Mouse (Mus musculus) neural tube, embryonic 13.5 days (tissue): Measurements from ENCODE around the gene Brca1. TPM values are rescaled to one million over a fixed set of nuclear protein-coding genes. Genes with fewer than 3 reads are reported as not detected.
"Not testable (repeated sequence)": the region's sequence is repeated elsewhere in the genome, so short reads cannot be mapped to it uniquely, and the experiment has no call there.

Source experiments
- ATAC-seq: fragments of 200-750 bp; cut with Nextera tagmentation; 2 replicates; pipeline ENCODE4 v1.8.0; 2017; ENCODE audit warnings: low read depth, mild to moderate bottlenecking, moderate TSS enrichment, moderate library complexity
- H3K27ac ChIP-seq: fragments of 300-500 bp; sonication (generic); replicated peaks from 2 replicates; pipeline ENCODE4 v1.5.1; 2015; ENCODE audit warnings: moderate library complexity, mild to moderate bottlenecking, inconsistent platforms
- H3K27me3 ChIP-seq: fragments of 300-500 bp; sonication (generic); 2 replicates; pipeline ENCODE4 v1.6.1; 2015; ENCODE audit warnings: mild to moderate bottlenecking, inconsistent platforms
- H3K36me3 ChIP-seq: fragments of 300-500 bp; sonication (generic); 2 replicates; pipeline ENCODE4 v1.6.1; 2015; ENCODE audit warnings: mild to moderate bottlenecking, inconsistent platforms
- H3K4me1 ChIP-seq: fragments of 300-500 bp; sonication (generic); replicated peaks from 2 replicates; pipeline ENCODE4 v1.6.1; 2015; ENCODE audit warnings: inconsistent platforms
- H3K4me2 ChIP-seq: fragments of 300-500 bp; sonication (generic); 2 replicates; pipeline ENCODE4 v1.6.1; 2015; ENCODE audit warnings: inconsistent platforms, mild to moderate bottlenecking, moderate library complexity
- H3K4me3 ChIP-seq: fragments of 300-500 bp; sonication (generic); 2 replicates; pipeline ENCODE4 v1.5.1; 2015; ENCODE audit warnings: mild to moderate bottlenecking, inconsistent platforms
- H3K9ac ChIP-seq: fragments of 300-500 bp; sonication (generic); 2 replicates; pipeline ENCODE4 v1.6.1; 2015; ENCODE audit warnings: moderate library complexity, mild to moderate bottlenecking, inconsistent platforms
- H3K9me3 ChIP-seq: fragments of 300-500 bp; sonication (generic); 2 replicates; pipeline ENCODE4 v1.6.1; 2016; ENCODE audit warnings: inconsistent platforms
- WGBS: fragments of 180-500 bp; shearing (Covaris S2); methylation state at CpG from one replicate; pipeline ENCODE4 v1.1.7; 2015; 5-methylcytosine and 5-hydroxymethylcytosine counted together
- polyA plus RNA-seq: library from polyadenylated mRNA; unstranded; fragments of >200 nt; fragmentation: Nextera tagmentation; extraction: Ambion mirVana; gene quantifications from 2 replicates; pipeline ENCODE4 v1.2.1, GENCODE M21; 2015

Gene Brca1
- polyA plus RNA-seq, 1 experiment from 2014 or later, result 3.0 TPM

DNA sequence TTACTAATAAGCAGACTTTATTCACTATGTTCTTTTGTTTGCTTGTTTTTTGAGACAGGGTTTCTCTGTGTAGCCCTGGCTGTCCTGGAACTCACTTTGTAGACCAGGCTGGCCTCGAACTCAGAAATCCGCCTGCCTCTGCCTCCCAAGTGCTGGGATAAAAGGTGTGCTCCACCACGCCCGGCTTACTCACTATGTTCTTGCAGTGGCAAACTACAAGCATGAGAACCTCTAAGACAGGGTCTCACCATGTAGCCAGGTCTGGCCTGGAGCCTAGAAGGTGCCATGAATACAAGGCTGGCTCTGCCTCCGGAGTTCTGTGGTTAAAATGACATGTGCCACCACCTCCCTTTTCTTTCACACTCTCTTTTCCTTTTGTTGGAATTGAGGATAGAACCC is 85.2 kb downstream of the Brca1 start:
- H3K27ac ChIP-seq, H3K9ac ChIP-seq, ATAC-seq, H3K27me3 ChIP-seq, H3K9me3 ChIP-seq: not testable (repeated sequence)
- Histone ChIP-seq H3K4me1 (peaks cover 76% of the 10 kb centered on the region), H3K4me3 (peak overlapping the region; percentile 99), H3K36me3 (peaks cover 22% of the 10 kb centered on the region), H3K4me2 (peak overlapping the region; percentile 86)
- WGBS, result 59% methylated on average over 5 of the region's 5 CpGs

DNA sequence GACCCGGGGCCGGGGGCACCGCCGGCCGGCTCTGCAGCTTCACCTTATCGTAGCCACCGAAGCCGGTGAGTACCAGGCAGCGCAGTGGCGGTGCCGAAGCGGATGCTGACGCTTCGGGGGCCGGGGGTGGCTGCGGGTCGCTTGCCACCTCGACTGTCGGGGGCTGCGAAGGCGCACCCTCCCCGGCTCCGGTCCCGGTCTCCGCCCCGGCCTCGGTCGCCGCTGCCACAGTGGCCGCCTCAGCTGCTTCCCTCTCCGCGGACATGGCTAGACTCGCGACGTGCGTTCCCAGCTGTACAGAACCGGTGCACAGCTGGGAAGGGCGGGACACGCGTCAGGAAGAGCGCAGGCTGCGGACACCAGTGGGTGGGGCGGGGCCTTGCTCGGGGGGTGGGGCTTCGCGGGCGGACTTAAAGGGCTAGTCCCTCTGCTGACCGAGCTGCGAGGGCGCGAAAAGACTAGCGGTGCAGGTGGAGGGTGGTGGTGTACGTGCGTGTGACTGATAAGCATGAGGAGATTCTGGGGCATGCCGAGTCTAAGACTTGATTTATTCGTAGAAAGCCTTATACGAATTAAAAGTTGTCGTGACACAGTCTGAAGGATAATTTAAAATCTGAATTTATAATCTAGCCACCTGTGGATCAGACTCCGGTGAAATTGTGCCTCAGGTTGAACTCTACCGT is 85.7 kb downstream of the Brca1 start, which contains the start of gene Vat1:
Vat1 (minus strand) TSS at position 362 of the 683 bp plus-strand sequence.
- WGBS, result under 1% methylated on average over 58 of the region's 60 CpGs
- ATAC-seq, result peak; percentile 72
- Histone ChIP-seq H3K4me3 (peak within 1 kb of the TSS; percentile 99), H3K36me3 (peaks cover 22% of the 10 kb centered on the region), H3K4me2 (peak within 1 kb of the TSS; percentile 86), H3K9ac (peak within 1 kb of the TSS; percentile 93), H3K27me3 (no peaks in the 10 kb centered on the region), H3K9me3 (no peaks in the 10 kb centered on the region), H3K27ac (peak within 1 kb of the TSS; percentile 93), H3K4me1 (peaks cover 71% of the 10 kb centered on the region)

DNA sequence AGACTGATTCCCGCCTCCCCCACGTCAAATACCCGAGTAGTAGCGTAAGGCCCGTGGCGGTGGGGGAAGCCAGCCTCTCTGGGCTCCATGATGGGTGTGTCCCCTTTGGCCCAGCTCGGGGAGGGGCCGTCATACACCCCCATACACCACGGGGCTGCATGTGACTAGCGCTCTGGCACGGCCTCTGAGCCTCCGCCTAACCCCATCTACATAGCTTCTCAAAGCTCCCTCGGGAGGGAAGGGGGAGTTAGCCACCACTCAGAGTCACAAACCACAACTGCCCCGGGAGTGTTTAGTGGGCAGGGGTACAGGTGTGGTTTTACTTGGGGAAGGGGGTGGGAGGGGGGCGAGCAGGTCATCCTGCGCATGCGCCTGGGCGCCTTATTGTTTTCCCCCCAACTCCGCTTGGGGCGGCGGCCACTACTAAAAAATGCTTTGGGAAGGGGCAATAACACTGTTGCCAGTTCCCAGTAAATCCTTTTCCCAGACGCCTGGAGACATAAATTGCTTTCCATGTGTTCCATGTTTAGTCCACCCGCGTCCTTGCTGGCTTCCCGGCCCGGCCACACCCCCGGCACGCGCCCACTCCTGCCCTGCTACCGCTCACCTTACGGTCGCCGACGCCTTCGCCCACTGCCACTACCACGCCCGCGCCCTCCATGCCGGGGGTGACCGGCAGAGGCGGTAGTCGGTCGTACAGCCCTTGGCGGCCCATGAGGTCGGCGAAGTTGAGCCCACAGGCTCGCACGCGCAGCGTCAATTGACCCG is 86.5 kb downstream of the Brca1 start:
- Histone ChIP-seq H3K4me3 (peak overlapping the region; percentile 99), H3K9ac (peak overlapping the region; percentile 93), H3K36me3 (peaks cover 24% of the 10 kb centered on the region), H3K4me1 (peaks cover 64% of the 10 kb centered on the region), H3K9me3 (no peaks in the 10 kb centered on the region), H3K27me3 (no peaks in the 10 kb centered on the region), H3K27ac (peak overlapping the region; percentile 93), H3K4me2 (peak overlapping the region; percentile 86)
- peak; percentile 42 for ATAC-seq
- WGBS, result under 1% methylated on average over 51 of the region's 51 CpGs

DNA sequence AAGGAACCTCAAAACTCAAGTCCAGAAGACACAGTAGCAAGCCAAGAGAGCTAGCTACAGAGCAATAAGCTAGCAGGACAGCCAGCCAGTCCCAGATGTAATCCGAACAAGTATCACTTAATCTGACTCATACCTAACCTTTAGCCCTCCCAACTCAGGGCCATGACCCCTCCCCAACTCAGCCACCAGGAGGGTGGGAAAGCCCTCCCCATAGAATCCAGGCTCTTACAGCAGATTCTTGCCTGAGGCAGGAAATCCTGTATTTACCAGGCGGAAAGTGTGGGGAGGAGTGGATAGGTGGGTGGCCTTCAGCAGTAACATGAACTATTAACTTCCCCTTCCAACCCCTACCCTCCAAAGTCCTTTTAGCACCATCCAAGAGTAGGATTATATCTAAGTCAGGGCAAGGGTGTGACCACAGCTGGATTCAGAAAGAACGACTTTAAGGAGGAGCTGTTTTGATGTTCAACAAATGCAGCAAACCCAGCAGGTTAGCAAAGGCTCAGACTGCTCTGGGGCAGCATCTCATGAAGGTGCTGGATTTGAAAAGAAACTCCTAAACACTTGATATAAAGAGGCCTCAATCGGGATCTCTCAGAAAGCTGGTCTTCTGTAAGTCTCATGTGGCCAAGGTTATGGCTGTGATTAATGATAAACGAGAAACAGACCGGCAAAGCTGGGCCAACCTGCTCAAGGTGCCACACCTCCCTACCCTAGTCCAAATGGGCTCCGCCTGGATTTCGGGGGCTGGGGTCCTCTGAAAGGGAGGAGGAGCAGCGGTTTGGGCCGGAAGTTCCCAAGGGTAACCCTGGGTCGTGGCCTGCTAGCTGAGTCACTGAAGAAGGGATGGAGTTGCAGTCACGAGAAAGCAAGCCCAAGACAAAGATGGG is 87.3 kb downstream of the Brca1 start, which contains the start of gene Rnd2:
Rnd2 (plus strand) TSS at position 789 of the 890 bp plus-strand sequence.
- Histone ChIP-seq H3K27ac (peak within 1 kb of the TSS; percentile 93), H3K36me3 (peaks cover 32% of the 10 kb centered on the region), H3K9ac (peak within 1 kb of the TSS; percentile 93), H3K4me2 (peak within 1 kb of the TSS; percentile 86), H3K27me3 (no peaks in the 10 kb centered on the region), H3K4me3 (peak within 1 kb of the TSS; percentile 99), H3K9me3 (no peaks in the 10 kb centered on the region), H3K4me1 (peaks cover 58% of the 10 kb centered on the region)
- 13% methylated on average over 12 of the region's 12 CpGs for WGBS
- 0 out of 2 replicates have a peak, but pooled peaks have one; percentile 0 for ATAC-seq

DNA sequence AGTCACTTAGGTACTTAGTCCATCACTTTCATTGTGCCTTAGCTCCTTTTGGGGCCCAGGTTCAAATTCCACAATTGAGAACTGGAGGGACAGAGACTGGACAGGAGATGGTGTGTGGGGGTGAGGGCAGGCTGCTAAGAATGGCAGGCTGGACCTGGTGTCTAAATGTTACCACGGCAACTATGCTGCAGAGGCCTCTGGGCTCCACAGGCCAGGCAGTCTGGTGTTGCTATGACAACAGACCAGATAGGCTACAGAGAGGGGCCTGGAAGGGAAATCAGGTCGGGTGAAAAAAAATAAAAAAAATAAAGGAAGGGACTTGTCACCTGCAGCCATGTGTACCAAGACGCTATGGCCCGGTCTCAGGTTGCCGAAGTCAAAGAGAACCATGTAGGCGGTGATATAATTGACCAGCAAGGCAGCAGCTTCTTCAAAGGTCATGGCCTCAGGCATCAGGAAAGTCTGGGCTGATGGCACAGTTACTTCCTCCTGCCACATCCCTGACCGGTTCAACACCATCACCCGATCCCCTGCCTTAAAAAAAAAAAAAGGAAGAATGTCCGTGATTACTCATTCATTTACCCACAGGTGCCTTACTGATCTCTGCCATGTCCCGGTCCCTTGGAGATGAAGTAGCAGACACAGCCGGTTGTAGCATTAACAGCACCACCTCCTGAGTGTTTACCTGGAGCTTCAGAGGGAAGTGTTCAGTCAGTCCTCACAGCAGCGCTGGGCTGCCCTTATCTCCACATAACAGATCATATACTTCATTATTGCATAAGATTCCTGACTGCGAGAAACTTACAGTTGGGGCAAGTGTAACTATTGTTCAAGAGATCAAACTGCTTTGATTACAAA is 88.9 kb downstream of the Brca1 start:
- 30% methylated on average over 13 of the region's 13 CpGs for WGBS
- no peaks in the 10 kb centered on the region for H3K27me3 ChIP-seq
- 0 out of 2 replicates have a peak overlapping the region, but pooled peaks have one; percentile 28 for H3K27ac ChIP-seq
- H3K9me3 ChIP-seq, result no peaks in the 10 kb centered on the region
- H3K4me1 ChIP-seq, result peaks cover 49% of the 10 kb centered on the region
- H3K9ac ChIP-seq, result peak overlapping the region; percentile 93
- peaks cover 48% of the 10 kb centered on the region for H3K36me3 ChIP-seq
- peak overlapping the region; percentile 86 for H3K4me2 ChIP-seq
- no peak for ATAC-seq
- peak overlapping the region; percentile 99 for H3K4me3 ChIP-seq

DNA sequence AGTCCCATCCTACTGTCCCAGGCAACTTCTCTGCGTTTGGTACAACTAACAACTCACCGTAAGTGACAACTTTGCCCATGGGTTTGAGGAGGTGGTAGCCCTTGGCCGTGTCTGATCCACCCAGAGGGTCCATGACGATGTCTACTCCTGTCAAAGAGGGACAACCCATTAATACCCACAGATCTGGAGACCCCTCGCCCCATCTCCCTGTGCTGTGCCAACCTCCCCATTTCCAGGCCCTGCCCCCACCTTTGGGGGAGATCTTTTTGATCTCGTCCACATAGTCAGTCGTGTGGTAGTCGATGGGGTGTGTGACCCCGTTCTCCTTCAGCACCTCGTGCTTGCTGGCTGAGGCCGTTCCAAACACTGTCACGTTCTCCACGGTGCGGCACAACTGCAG is 89.6 kb downstream of the Brca1 start:
- Histone ChIP-seq H3K36me3 (peaks cover 55% of the 10 kb centered on the region), H3K27me3 (no peaks in the 10 kb centered on the region), H3K4me3 (no peak overlapping the region), H3K9ac (no peak overlapping the region), H3K9me3 (no peaks in the 10 kb centered on the region), H3K4me1 (peaks cover 42% of the 10 kb centered on the region), H3K4me2 (peak overlapping the region; percentile 86; the same call in 1 of the 2 replicates), H3K27ac (no peak overlapping the region)
- no peak for ATAC-seq
- 64% methylated on average over 14 of the region's 14 CpGs for WGBS

DNA sequence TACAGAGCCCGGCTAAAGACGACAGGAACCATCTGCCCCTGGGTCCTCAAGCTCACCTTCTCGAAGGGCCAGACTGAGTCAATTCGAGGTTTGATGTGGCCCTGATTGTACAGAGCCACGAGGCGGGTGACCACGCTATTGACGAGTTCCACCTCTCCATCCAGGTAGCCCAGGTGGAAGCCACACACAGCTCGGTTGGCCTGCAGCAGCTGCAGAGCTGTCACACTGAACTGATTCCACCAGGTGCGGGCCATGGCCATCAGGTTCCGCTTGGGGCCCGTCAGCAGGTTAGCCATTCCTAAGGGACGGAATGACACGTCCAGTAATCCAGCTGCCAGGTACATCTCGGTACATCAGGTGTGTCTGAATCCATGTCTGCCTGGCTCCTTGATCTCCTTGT is 91.4 kb downstream of the Brca1 start:
- Histone ChIP-seq H3K9ac (no peak overlapping the region; the same call in 1 of the 2 replicates), H3K4me3 (no peak overlapping the region), H3K4me1 (peaks cover 31% of the 10 kb centered on the region), H3K27ac (no peak overlapping the region), H3K36me3 (peaks cover 63% of the 10 kb centered on the region), H3K9me3 (no peaks in the 10 kb centered on the region), H3K4me2 (no peak overlapping the region), H3K27me3 (no peaks in the 10 kb centered on the region)
- WGBS, result 88% methylated on average over 15 of the region's 15 CpGs
- ATAC-seq, result no peak

DNA sequence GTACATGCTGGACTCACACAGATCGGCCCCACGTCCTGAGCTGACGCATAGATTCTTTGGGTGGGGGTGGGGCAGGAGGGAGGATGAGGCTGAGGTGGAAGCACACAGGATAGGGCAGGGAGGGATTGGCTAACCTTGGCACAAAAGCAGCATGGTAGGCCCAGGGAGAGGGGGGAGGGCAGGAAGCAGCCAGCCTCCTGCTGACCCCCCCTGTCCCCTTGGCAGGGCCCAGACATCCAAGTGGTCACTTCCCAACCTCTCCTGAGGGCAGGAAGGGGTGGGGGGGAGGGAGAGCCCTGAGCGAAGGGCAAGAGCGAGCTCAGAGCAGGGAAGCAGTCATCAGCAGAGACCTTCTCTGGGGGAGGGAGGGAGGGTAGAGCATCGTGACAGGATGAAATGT is 92.0 kb downstream of the Brca1 start:
- WGBS, result 40% methylated on average over 5 of the region's 6 CpGs
- Histone ChIP-seq H3K9me3 (no peaks in the 10 kb centered on the region), H3K27ac (no peak overlapping the region), H3K4me2 (no peak overlapping the region), H3K4me3 (no peak overlapping the region), H3K4me1 (peaks cover 27% of the 10 kb centered on the region), H3K9ac (no peak overlapping the region), H3K27me3 (no peaks in the 10 kb centered on the region), H3K36me3 (peaks cover 63% of the 10 kb centered on the region)
- ATAC-seq, result no peak

DNA sequence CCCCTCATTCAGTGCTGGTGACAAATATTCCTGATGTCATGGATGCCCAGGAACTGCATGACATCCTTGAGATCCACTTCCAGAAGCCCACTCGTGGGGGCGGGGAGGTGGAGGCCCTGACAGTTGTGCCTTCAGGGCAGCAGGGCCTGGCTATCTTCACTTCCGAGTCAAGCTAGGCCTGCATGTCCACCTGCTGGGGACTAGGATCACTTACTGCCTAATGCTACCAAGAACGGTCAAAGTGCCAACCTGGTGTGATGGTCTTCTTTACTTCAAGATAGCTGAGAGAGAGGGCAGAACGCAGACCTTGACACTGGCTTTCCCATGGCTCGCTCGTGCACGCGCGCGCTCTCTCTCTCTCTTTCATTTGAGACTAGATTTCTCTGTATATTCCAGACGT is 93.5 kb downstream of the Brca1 start:
- H3K4me1 ChIP-seq, result peaks cover 12% of the 10 kb centered on the region
- H3K27ac ChIP-seq, result no peak overlapping the region
- 82% methylated on average over 12 of the region's 12 CpGs for WGBS
- no peaks in the 10 kb centered on the region for H3K27me3 ChIP-seq
- peaks cover 63% of the 10 kb centered on the region for H3K36me3 ChIP-seq
- ATAC-seq, result no peak
- H3K4me3 ChIP-seq, result no peak overlapping the region
- H3K9me3 ChIP-seq, result no peaks in the 10 kb centered on the region
- no peak overlapping the region for H3K9ac ChIP-seq
- H3K4me2 ChIP-seq, result no peak overlapping the region

DNA sequence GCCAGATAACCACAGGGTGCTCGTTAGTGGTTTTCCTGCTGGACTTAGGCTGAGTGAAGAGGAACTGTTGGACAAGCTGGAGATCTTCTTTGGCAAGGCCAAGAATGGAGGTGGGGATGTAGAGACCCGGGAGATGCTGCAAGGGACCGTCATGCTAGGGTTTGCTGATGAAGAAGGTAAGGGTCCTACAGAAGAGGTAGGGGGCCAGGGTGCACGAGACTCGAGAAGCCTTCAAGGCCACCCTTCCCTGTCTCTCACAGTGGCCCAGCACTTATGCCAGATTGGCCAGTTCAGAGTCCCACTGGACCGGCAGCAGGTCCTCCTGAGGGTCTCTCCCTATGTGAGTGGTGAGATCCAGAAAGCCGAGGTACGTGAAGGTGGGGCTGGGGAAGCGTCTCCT is 94.1 kb downstream of the Brca1 start:
- Histone ChIP-seq H3K4me3 (no peak overlapping the region), H3K9me3 (no peaks in the 10 kb centered on the region), H3K27ac (no peak overlapping the region), H3K36me3 (peaks cover 62% of the 10 kb centered on the region), H3K4me2 (no peak overlapping the region), H3K9ac (no peak overlapping the region), H3K27me3 (no peaks in the 10 kb centered on the region), H3K4me1 (peaks cover 6% of the 10 kb centered on the region)
- ATAC-seq, result no peak
- 90% methylated on average over 9 of the region's 9 CpGs for WGBS

DNA sequence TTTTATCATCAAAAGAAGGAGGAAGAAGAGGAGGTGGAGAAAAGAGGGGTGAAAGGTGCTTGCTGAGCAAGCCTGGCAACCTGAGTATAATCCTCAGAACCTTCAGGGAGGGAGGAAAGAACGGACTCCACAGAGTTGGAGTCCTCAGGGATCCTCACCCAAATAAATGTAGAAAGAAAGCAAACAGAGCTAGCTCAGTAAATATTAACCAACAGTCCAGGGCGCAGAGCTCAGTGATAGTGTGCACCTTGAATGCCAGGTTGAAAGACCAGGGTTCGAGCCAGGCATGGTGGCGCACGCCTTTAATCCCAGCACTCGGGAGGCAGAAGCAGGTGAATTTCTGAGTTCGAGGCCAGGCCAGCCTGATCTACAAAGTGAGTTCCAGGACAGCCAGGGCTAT is 96.1 kb downstream of the Brca1 start:
- ATAC-seq, result no peak
- H3K9ac ChIP-seq, result no peak overlapping the region
- H3K36me3 ChIP-seq, result peaks cover 42% of the 10 kb centered on the region
- no peak overlapping the region for H3K4me2 ChIP-seq
- H3K4me1 ChIP-seq, result no peaks in the 10 kb centered on the region
- 88% methylated on average over 7 of the region's 7 CpGs for WGBS
- H3K4me3 ChIP-seq, result no peak overlapping the region
- H3K27ac ChIP-seq, result no peak overlapping the region
- H3K9me3 ChIP-seq, result no peaks in the 10 kb centered on the region
- no peaks in the 10 kb centered on the region for H3K27me3 ChIP-seq
